Mouse (Mus musculus): ENCODE data around the gene Dgat2. TPM values are rescaled to one million over a fixed set of nuclear protein-coding genes. Genes with fewer than 3 reads are reported as not detected.

Gene Dgat2
- polyA plus RNA-seq, 1 experiment, result 3.0 TPM

GRCm38 (mm10) chr7:99128965-99129364 is 53.6 kb downstream of the Dgat2 start:
- H3K36me3 ChIP-seq (ENCODE audit: control insufficient read depth, insufficient read depth), result no peaks in the 10 kb centered on the region
- no peak for TF ChIP-seq MAX (IDR thresholded peaks at IDR 0.05)
- TF ChIP-seq CTCF (IDR thresholded peaks at IDR 0.05; ENCODE audit: control insufficient read depth, insufficient read depth, insufficient read length), result no peak
- no peak for TF ChIP-seq MYOG (IDR thresholded peaks at IDR 0.05; ENCODE audit: control insufficient read depth, extremely low read depth, insufficient read length)
- TF ChIP-seq USF1 (IDR thresholded peaks at IDR 0.05; ENCODE audit: low read depth), result no peak
- TF ChIP-seq MYOD1 (IDR thresholded peaks at IDR 0.05; ENCODE audit: control insufficient read depth, insufficient read length, low read depth), result no peak
- TF ChIP-seq FOSL1 (IDR thresholded peaks at IDR 0.05; ENCODE audit: insufficient read depth, low read length, poor library complexity, severe bottlenecking), result no peak
- TF ChIP-seq CEBPB (IDR thresholded peaks at IDR 0.05; ENCODE audit: low read depth), result no peak
- H3K79me2 ChIP-seq (ENCODE audit: control insufficient read depth, insufficient read depth), result peaks cover 13% of the 10 kb centered on the region
- no peak overlapping the region for H3K4me3 ChIP-seq (ENCODE audit: insufficient read depth, poor library complexity, severe bottlenecking)
- peaks cover 3% of the 10 kb centered on the region for H3K79me3 ChIP-seq (ENCODE audit: low read depth)
- no peak overlapping the region for H3ac ChIP-seq (ENCODE audit: control insufficient read depth, insufficient read length, low read depth)
- no peaks in the 10 kb centered on the region for H3K27me3 ChIP-seq (ENCODE audit: control insufficient read depth, insufficient read depth, insufficient read length)

GRCm38 (mm10) chr7:99128020-99128950 is 54.2 kb downstream of the Dgat2 start:
- peaks cover 8% of the 10 kb centered on the region for H3K79me2 ChIP-seq (ENCODE audit: control insufficient read depth, insufficient read depth)
- H3K4me3 ChIP-seq (ENCODE audit: insufficient read depth, poor library complexity, severe bottlenecking), result no peak overlapping the region
- H3K36me3 ChIP-seq (ENCODE audit: control insufficient read depth, insufficient read depth), result no peaks in the 10 kb centered on the region
- no peaks in the 10 kb centered on the region for H3K27me3 ChIP-seq (ENCODE audit: control insufficient read depth, insufficient read depth, insufficient read length)
- no peak overlapping the region for H3ac ChIP-seq (ENCODE audit: control insufficient read depth, insufficient read length, low read depth)
- TF ChIP-seq MYOG (IDR thresholded peaks at IDR 0.05; ENCODE audit: control insufficient read depth, extremely low read depth, insufficient read length) (no peak), CTCF (IDR thresholded peaks at IDR 0.05; ENCODE audit: control insufficient read depth, insufficient read depth, insufficient read length) (no peak), MYOD1 (IDR thresholded peaks at IDR 0.05; ENCODE audit: control insufficient read depth, insufficient read length, low read depth) (no peak), MAX (IDR thresholded peaks at IDR 0.05) (no peak), CEBPB (IDR thresholded peaks at IDR 0.05; ENCODE audit: low read depth) (no peak), USF1 (IDR thresholded peaks at IDR 0.05; ENCODE audit: low read depth) (no peak)
- H3K79me3 ChIP-seq (ENCODE audit: low read depth), result peaks cover 1% of the 10 kb centered on the region

GRCm38 (mm10) chr7:99126057-99126456 is 56.5 kb downstream of the Dgat2 start:
- Histone ChIP-seq H3K27me3 (ENCODE audit: control insufficient read depth, insufficient read depth, insufficient read length) (no peaks in the 10 kb centered on the region), H3K79me3 (ENCODE audit: low read depth) (peaks cover 1% of the 10 kb centered on the region), H3K79me2 (ENCODE audit: control insufficient read depth, insufficient read depth) (peaks cover 6% of the 10 kb centered on the region), H3K36me3 (ENCODE audit: control insufficient read depth, insufficient read depth) (no peaks in the 10 kb centered on the region), H3K4me3 (ENCODE audit: insufficient read depth, poor library complexity, severe bottlenecking) (no peak overlapping the region), H3ac (ENCODE audit: control insufficient read depth, insufficient read length, low read depth) (no peak overlapping the region)
- TF ChIP-seq CTCF (IDR thresholded peaks at IDR 0.05; ENCODE audit: control insufficient read depth, insufficient read depth, insufficient read length) (no peak), MYOD1 (IDR thresholded peaks at IDR 0.05; ENCODE audit: control insufficient read depth, insufficient read length, low read depth) (no peak), USF1 (IDR thresholded peaks at IDR 0.05; ENCODE audit: low read depth) (no peak), FOSL1 (IDR thresholded peaks at IDR 0.05; ENCODE audit: insufficient read depth, low read length, poor library complexity, severe bottlenecking) (no peak), MAX (IDR thresholded peaks at IDR 0.05) (no peak), MYOG (IDR thresholded peaks at IDR 0.05; ENCODE audit: control insufficient read depth, extremely low read depth, insufficient read length) (no peak), CEBPB (IDR thresholded peaks at IDR 0.05; ENCODE audit: low read depth) (no peak)

- H3K36me3 ChIP-seq (ENCODE audit: control insufficient read depth, insufficient read depth), result no peaks in the 10 kb centered on the region
- H3ac ChIP-seq (ENCODE audit: control insufficient read depth, insufficient read length, low read depth), result no peak overlapping the region
- TF ChIP-seq MYOD1 (IDR thresholded peaks at IDR 0.05; ENCODE audit: control insufficient read depth, insufficient read length, low read depth), result no peak
- no peak for TF ChIP-seq CTCF (IDR thresholded peaks at IDR 0.05; ENCODE audit: control insufficient read depth, insufficient read depth, insufficient read length)
- TF ChIP-seq USF1 (IDR thresholded peaks at IDR 0.05; ENCODE audit: low read depth), result no peak
- no peak for TF ChIP-seq FOSL1 (IDR thresholded peaks at IDR 0.05; ENCODE audit: insufficient read depth, low read length, poor library complexity, severe bottlenecking)
- no peak for TF ChIP-seq CEBPB (IDR thresholded peaks at IDR 0.05; ENCODE audit: low read depth)
- no peak for TF ChIP-seq MAX (IDR thresholded peaks at IDR 0.05)
- no peak for TF ChIP-seq MYOG (IDR thresholded peaks at IDR 0.05; ENCODE audit: control insufficient read depth, extremely low read depth, insufficient read length)
- H3K79me3 ChIP-seq (ENCODE audit: low read depth), result no peaks in the 10 kb centered on the region
- no peak overlapping the region for H3K4me3 ChIP-seq (ENCODE audit: insufficient read depth, poor library complexity, severe bottlenecking)
- no peaks in the 10 kb centered on the region for H3K27me3 ChIP-seq (ENCODE audit: control insufficient read depth, insufficient read depth, insufficient read length)
- peaks cover 8% of the 10 kb centered on the region for H3K79me2 ChIP-seq (ENCODE audit: control insufficient read depth, insufficient read depth)
Observed at GRCm38 (mm10) chr7:99122651-99123050, 59.9 kb downstream of the Dgat2 start.

- peaks cover 6% of the 10 kb centered on the region for H3K36me3 ChIP-seq (ENCODE audit: control insufficient read depth, insufficient read depth)
- H3K79me3 ChIP-seq (ENCODE audit: low read depth), result no peaks in the 10 kb centered on the region
- H3K27me3 ChIP-seq (ENCODE audit: control insufficient read depth, insufficient read depth, insufficient read length), result no peaks in the 10 kb centered on the region
- TF ChIP-seq MYOG (IDR thresholded peaks at IDR 0.05; ENCODE audit: control insufficient read depth, extremely low read depth, insufficient read length) (no peak), CEBPB (IDR thresholded peaks at IDR 0.05; ENCODE audit: low read depth) (no peak), MAX (IDR thresholded peaks at IDR 0.05) (no peak), FOSL1 (IDR thresholded peaks at IDR 0.05; ENCODE audit: insufficient read depth, low read length, poor library complexity, severe bottlenecking) (no peak), MYOD1 (IDR thresholded peaks at IDR 0.05; ENCODE audit: control insufficient read depth, insufficient read length, low read depth) (no peak), CTCF (IDR thresholded peaks at IDR 0.05; ENCODE audit: control insufficient read depth, insufficient read depth, insufficient read length) (no peak), USF1 (IDR thresholded peaks at IDR 0.05; ENCODE audit: low read depth) (no peak)
- no peak overlapping the region for H3ac ChIP-seq (ENCODE audit: control insufficient read depth, insufficient read length, low read depth)
- peaks cover 8% of the 10 kb centered on the region for H3K79me2 ChIP-seq (ENCODE audit: control insufficient read depth, insufficient read depth)
- no peak overlapping the region for H3K4me3 ChIP-seq (ENCODE audit: insufficient read depth, poor library complexity, severe bottlenecking)
Observed at GRCm38 (mm10) chr7:99120865-99121521, 61.5 kb downstream of the Dgat2 start.

All from C2C12 (cell line).